12 mouse cellular contexts compared by ENCODE assay signal in genomic region chr1:191909316-191909715, GRCm38 (mm10). TPM values are rescaled to one million over a fixed set of nuclear protein-coding genes. Genes with fewer than 3 reads are reported as not detected.
DNase-seq lines count a peak whose midpoint lies in the region; ATAC-seq and TF ChIP-seq lines count a peak whose summit lies in the region.
"Had no signal": no experiment of that assay in that cellular context is flagged by ENCODE, and none has a peak within 500 bp of the region (broad histone marks: within the 10 kb centered on the region; RNA-seq: fewer than 3 reads in every experiment).

No protein-coding gene starts in this region.

- H3K4me1 ChIP-seq in forebrain, embryonic 12.5 days = peaks cover 45% of the 10 kb centered on the region
- peaks cover 54% of the 10 kb centered on the region for H3K4me1 ChIP-seq in forebrain, embryonic 15.5 days
- peaks cover 22% of the 10 kb centered on the region; the same call in 1 of the 2 replicates for H3K4me1 ChIP-seq in lung, embryonic 14.5 days (ENCODE audit: insufficient read depth)
- peaks cover 40% of the 10 kb centered on the region for H3K4me1 ChIP-seq in limb, embryonic 13.5 days
- H3K4me1 ChIP-seq in small intestine, adult 2 months (ENCODE audit: control insufficient read depth, insufficient read depth, insufficient read length, low read length) = peaks cover 28% of the 10 kb centered on the region

- H3K4me2 ChIP-seq in forebrain, embryonic 12.5 days = 0 out of 2 replicates have a peak overlapping the region, but pooled peaks have one; percentile 19
- no peak overlapping the region for H3K4me2 ChIP-seq in forebrain, embryonic 15.5 days (replicated peaks)
- peak overlapping the region; percentile 90; the same call in 1 of the 2 replicates for H3K4me2 ChIP-seq in lung, embryonic 14.5 days
- H3K4me2 ChIP-seq in limb, embryonic 13.5 days (replicated peaks) = peak overlapping the region; percentile 94

- H3K36me3 ChIP-seq in forebrain, embryonic 12.5 days (replicated peaks) = peaks cover 17% of the 10 kb centered on the region
- H3K36me3 ChIP-seq in forebrain, embryonic 15.5 days = peaks cover 10% of the 10 kb centered on the region; the same call in 1 of the 2 replicates
- peaks cover 19% of the 10 kb centered on the region for H3K36me3 ChIP-seq in lung, embryonic 14.5 days (ENCODE audit: insufficient read depth)
- H3K36me3 ChIP-seq in limb, embryonic 13.5 days = peaks cover 18% of the 10 kb centered on the region
- H3K36me3 ChIP-seq in small intestine, adult 2 months (ENCODE audit: control insufficient read depth, insufficient read depth, low read length) = peaks cover 22% of the 10 kb centered on the region

- H3K4me3 ChIP-seq in forebrain, embryonic 12.5 days (replicated peaks) = no peak overlapping the region
- H3K4me3 ChIP-seq in forebrain, embryonic 15.5 days = no peak overlapping the region
- no peak overlapping the region for H3K4me3 ChIP-seq in lung, embryonic 14.5 days (ENCODE audit: low read depth, low read length)
- H3K4me3 ChIP-seq in limb, embryonic 13.5 days = no peak overlapping the region
- H3K4me3 ChIP-seq in small intestine, adult 2 months (ENCODE audit: low read depth, low read length) = peak overlapping the region; percentile 45
- H3K4me3 ChIP-seq: myocyte had no signal

- ATAC-seq in forebrain, embryonic 12.5 days (ENCODE audit: low FRiP score) = no peak
- no peak for ATAC-seq in forebrain, embryonic 15.5 days (replicated peaks)
- no peak for ATAC-seq in lung, embryonic 14.5 days (ENCODE audit: insufficient read depth)
- no peak for ATAC-seq in limb, embryonic 13.5 days (ENCODE audit: low FRiP score, low read depth)

- DNase-seq in lung, embryonic 14.5 days = no peak
- DNase-seq in lung, postnatal 25 days (ENCODE audit: low spot score) = no peak
- DNase-seq in thymus, postnatal 25 days = no peak
- no peak for DNase-seq in right cerebral cortex, postnatal 25 days
- DNase-seq: adrenal gland, postnatal 25 days; B cell, adult 2 months; kidney, postnatal 4 days had no signal

- H3K9me3 ChIP-seq in forebrain, embryonic 12.5 days = no peaks in the 10 kb centered on the region
- no peaks in the 10 kb centered on the region for H3K9me3 ChIP-seq in forebrain, embryonic 15.5 days
- H3K9me3 ChIP-seq in lung, embryonic 14.5 days (ENCODE audit: low read depth, low read length) = no peaks in the 10 kb centered on the region
- H3K9me3 ChIP-seq in limb, embryonic 13.5 days = no peaks in the 10 kb centered on the region

- H3K9ac ChIP-seq in forebrain, embryonic 12.5 days = no peak overlapping the region
- no peak overlapping the region for H3K9ac ChIP-seq in forebrain, embryonic 15.5 days (replicated peaks)
- H3K9ac ChIP-seq in lung, embryonic 14.5 days = no peak overlapping the region
- H3K9ac ChIP-seq in limb, embryonic 13.5 days = no peak overlapping the region

- no peak for TF ChIP-seq CTCF in lung, embryonic 14.5 days (IDR thresholded peaks at IDR 0.05; ENCODE audit: low read depth)
- TF ChIP-seq CTCF in small intestine, adult 2 months (IDR thresholded peaks at IDR 0.05; ENCODE audit: extremely low read depth, insufficient read length, insufficient replicate concordance, low read depth, low read length) = no peak

- 94% methylated on average over 14 of the region's 14 CpGs for WGBS in forebrain, embryonic 12.5 days
- 92% methylated on average over 14 of the region's 14 CpGs for WGBS in forebrain, embryonic 15.5 days
- 94% methylated on average over 14 of the region's 14 CpGs for WGBS in lung, embryonic 14.5 days
- 91% methylated on average over 14 of the region's 14 CpGs for WGBS in limb, embryonic 13.5 days
- 92% methylated on average over 14 of the region's 14 CpGs for WGBS in small intestine, adult 2 months

- no peak for TF ChIP-seq POLR2A in small intestine, adult 2 months (IDR thresholded peaks at IDR 0.05; ENCODE audit: low read depth, low read length)

- H3K27me3 ChIP-seq in forebrain, embryonic 12.5 days = 0 out of 2 replicates have a peak, but pooled peaks cover 7% of the 10 kb centered on the region
- no peaks in the 10 kb centered on the region for H3K27me3 ChIP-seq in forebrain, embryonic 15.5 days
- H3K27me3 ChIP-seq in lung, embryonic 14.5 days (ENCODE audit: insufficient read depth, low read length) = no peaks in the 10 kb centered on the region
- H3K27me3 ChIP-seq in limb, embryonic 13.5 days = 0 out of 2 replicates have a peak, but pooled peaks cover 2% of the 10 kb centered on the region
- no peaks in the 10 kb centered on the region for H3K27me3 ChIP-seq in small intestine, adult 2 months (ENCODE audit: control insufficient read depth, insufficient read depth, low read length)

- no peak overlapping the region for H3K27ac ChIP-seq in forebrain, embryonic 12.5 days
- H3K27ac ChIP-seq in forebrain, embryonic 15.5 days (replicated peaks) = no peak overlapping the region
- no peak overlapping the region for H3K27ac ChIP-seq in lung, embryonic 14.5 days (ENCODE audit: low read depth)
- no peak overlapping the region for H3K27ac ChIP-seq in limb, embryonic 13.5 days
- H3K27ac ChIP-seq in small intestine, adult 2 months (ENCODE audit: insufficient read depth, low read depth, low read length) = no peak overlapping the region

RNA-seq across cellular contexts. Expression of gene Slc30a1, which starts 2.7 kb away (rescaled TPM):
- polyA plus RNA-seq in forebrain, embryonic 12.5 days (2016; fragmentation: Nextera tagmentation; extraction: Ambion mirVana) = 2.4 and 4.2 TPM in 2 replicates
- 3.4 and 3.7 TPM in 2 replicates for polyA plus RNA-seq in forebrain, embryonic 15.5 days (2015; fragmentation: Nextera tagmentation; extraction: Ambion mirVana)
- polyA plus RNA-seq in lung, embryonic 14.5 days (2014; fragmentation: Nextera tagmentation; extraction: Ambion mirVana) = 2.9 and 3.9 TPM in 2 replicates
- 1.7 and 2.5 TPM in 2 replicates for polyA plus RNA-seq in limb, embryonic 13.5 days (2015; fragmentation: Nextera tagmentation; extraction: Ambion mirVana)
- 15.3 and 16.5 TPM in 2 replicates for polyA plus RNA-seq in small intestine, adult 2 months (2012; rRNA removed)
